Mouse (Mus musculus): ENCODE measurements at regions not wholly inside any gene's neighbourhood (a gene's known extent, or its start where the extent isn't known, plus 50 kb on each side); places are given as distances from the start of the nearest gene placed in this dataset.

GRCm38 (mm10) chr13:94708786-94709185, 79.9 kb upstream of the Tbca start:
- DNase-seq (ENCODE audit: low read depth, low spot score): no peak

GRCm38 (mm10) chr13:94709691-94710573, 78.8 kb upstream of the Tbca start:
- DNase-seq (ENCODE audit: low read depth, low spot score): no peak

- no peak for DNase-seq (ENCODE audit: low read depth, low spot score)
Observed at GRCm38 (mm10) chr13:94710574-94711172, 78.0 kb upstream of the Tbca start.

GRCm38 (mm10) chr13:94713451-94713850, 75.3 kb upstream of the Tbca start:
- no peak for DNase-seq (ENCODE audit: low read depth, low spot score)

- DNase-seq (ENCODE audit: low read depth, low spot score): no peak
Observed at GRCm38 (mm10) chr13:94721625-94722024, 67.1 kb upstream of the Tbca start.

All from WW6 (cell line).